26 mouse cellular contexts compared by ENCODE assay signal in the genomic region with DNA sequence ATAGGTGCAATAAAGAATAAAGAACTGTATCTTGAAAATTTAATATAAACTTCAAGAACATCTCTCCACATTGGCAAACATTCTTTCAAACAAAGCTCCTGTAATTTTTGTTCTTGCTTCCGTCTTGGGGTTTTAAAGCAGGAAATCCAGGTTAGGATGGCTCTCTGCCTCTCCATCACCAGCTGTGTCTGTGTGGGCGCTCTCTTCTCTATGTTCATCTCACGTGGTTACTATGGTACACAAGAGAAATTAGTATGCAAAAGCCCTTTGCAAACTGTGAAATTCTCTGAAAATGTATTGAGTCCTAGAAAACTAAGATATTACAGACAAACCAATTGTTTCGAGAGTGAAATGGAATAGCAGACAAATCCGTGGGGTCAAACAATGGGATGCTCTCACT. TPM values are rescaled to one million over a fixed set of nuclear protein-coding genes. Genes with fewer than 3 reads are reported as not detected.
"Had no signal": no experiment of that assay in that cellular context is flagged by ENCODE, and none has a peak within 500 bp of the region (broad histone marks: within the 10 kb centered on the region; RNA-seq: fewer than 3 reads in every experiment).

No protein-coding gene starts in this region.

- DNase-seq: gastrocnemius, postnatal 14 days; gastrocnemius, postnatal 36 days; heart, postnatal 10 days; heart, postnatal 4 days; kidney, adult 18-20 months; kidney, adult 8-10 months; kidney, postnatal 10 days; kidney, postnatal 25 days; kidney, postnatal 4 days; liver; liver, embryonic 13.5 days had no signal

- ATAC-seq: hindbrain, embryonic 16.5 days; inflammation-experienced regulatory T-cells, adult 6 months; intestine, embryonic 15.5 days; intestine, postnatal 0 days had no signal

RNA-seq across cellular contexts. Expression of a gene that starts 4.3 kb away (rescaled TPM):
- total RNA-seq: gastrocnemius, adult 18-20 months; gastrocnemius, adult 8-10 months; gastrocnemius, postnatal 14 days; gastrocnemius, postnatal 36 days; granulocyte monocyte progenitor cell, adult 5-6 weeks; heart, adult 8-10 months; heart, postnatal 10 days; heart, postnatal 25 days; heart, postnatal 4 days; layer of hippocampus, adult 2 months; layer of hippocampus, postnatal 10 days; layer of hippocampus, postnatal 25 days; left cerebral cortex, adult 2 months; left cerebral cortex, postnatal 14 days; left cerebral cortex, postnatal 36 days had no signal

RNA-seq across cellular contexts. Expression of a gene that starts 30.4 kb away (rescaled TPM):
- total RNA-seq: gastrocnemius, adult 18-20 months; gastrocnemius, adult 8-10 months; gastrocnemius, postnatal 14 days; gastrocnemius, postnatal 36 days; heart, adult 8-10 months; heart, postnatal 10 days; heart, postnatal 25 days; heart, postnatal 4 days had no signal
